Mouse (Mus musculus): ENCODE results near the gene Bco1. TPM values are rescaled to one million over a fixed set of nuclear protein-coding genes. Genes with fewer than 3 reads are reported as not detected.
A peak's percentile ranks its signal among the peaks of the same experiment; 100 is the strongest.

Bco1 gene
- polyA plus RNA-seq, 1 experiment from 2014 or later, result not detected

- H3K4me3 ChIP-seq (ENCODE audit: low read depth, low read length), result no peak overlapping the region
- no peaks in the 10 kb centered on the region for H3K27me3 ChIP-seq (replicated peaks; ENCODE audit: control insufficient read depth, insufficient read depth, low read length)
- H3K9me3 ChIP-seq (replicated peaks; ENCODE audit: control insufficient read depth, low read length), result no peaks in the 10 kb centered on the region
- no peak overlapping the region for H3K4me2 ChIP-seq (ENCODE audit: low read length)
- H3K27ac ChIP-seq (ENCODE audit: low read depth, low read length), result no peak overlapping the region
- DNase-seq (ENCODE audit: low spot score), result no peak
- H3K36me3 ChIP-seq (ENCODE audit: control insufficient read depth, insufficient read depth, low read length), result no peaks in the 10 kb centered on the region
- no peak overlapping the region for H3K9ac ChIP-seq (ENCODE audit: low read length)
- WGBS, result 81% methylated on average over 8 of the region's 8 CpGs
- no peak for ATAC-seq
- H3K4me1 ChIP-seq (ENCODE audit: control insufficient read depth, insufficient read depth, low read length), result no peaks in the 10 kb centered on the region
Measured at GRCm38 (mm10) chr8:117167243-117167883, 71.7 kb downstream of the Bco1 start.

- H3K9ac ChIP-seq (ENCODE audit: low read length), result no peak overlapping the region
- H3K36me3 ChIP-seq (ENCODE audit: control insufficient read depth, insufficient read depth, low read length), result no peaks in the 10 kb centered on the region
- no peak overlapping the region for H3K4me3 ChIP-seq (ENCODE audit: low read depth, low read length)
- no peak overlapping the region for H3K27ac ChIP-seq (ENCODE audit: low read depth, low read length)
- no peaks in the 10 kb centered on the region for H3K4me1 ChIP-seq (ENCODE audit: control insufficient read depth, insufficient read depth, low read length)
- H3K27me3 ChIP-seq (replicated peaks; ENCODE audit: control insufficient read depth, insufficient read depth, low read length), result no peaks in the 10 kb centered on the region
- no peak overlapping the region for H3K4me2 ChIP-seq (ENCODE audit: low read length)
- WGBS, result 88% methylated on average over 9 of the region's 9 CpGs
- ATAC-seq, result no peak
- H3K9me3 ChIP-seq (replicated peaks; ENCODE audit: control insufficient read depth, low read length), result no peaks in the 10 kb centered on the region
- no peak for DNase-seq (ENCODE audit: low spot score)
Measured at GRCm38 (mm10) chr8:117168378-117168777, 72.7 kb downstream of the Bco1 start.

- Histone ChIP-seq H3K4me3 (ENCODE audit: low read depth, low read length) (no peak overlapping the region), H3K4me1 (ENCODE audit: control insufficient read depth, insufficient read depth, low read length) (no peaks in the 10 kb centered on the region), H3K9ac (ENCODE audit: low read length) (no peak overlapping the region), H3K27ac (ENCODE audit: low read depth, low read length) (no peak overlapping the region), H3K36me3 (ENCODE audit: control insufficient read depth, insufficient read depth, low read length) (no peaks in the 10 kb centered on the region), H3K4me2 (ENCODE audit: low read length) (no peak overlapping the region), H3K27me3 (replicated peaks; ENCODE audit: control insufficient read depth, insufficient read depth, low read length) (no peaks in the 10 kb centered on the region), H3K9me3 (replicated peaks; ENCODE audit: control insufficient read depth, low read length) (no peaks in the 10 kb centered on the region)
- ATAC-seq, result no peak
- no peak for DNase-seq (ENCODE audit: low spot score)
- WGBS, result 88% methylated on average over 3 of the region's 3 CpGs
Measured at GRCm38 (mm10) chr8:117171826-117172225, 76.2 kb downstream of the Bco1 start.

GRCm38 (mm10) chr8:117172904-117173303 lies 77.2 kb downstream of the Bco1 start:
- H3K4me3 ChIP-seq (ENCODE audit: low read depth, low read length), result no peak overlapping the region
- H3K4me2 ChIP-seq (ENCODE audit: low read length), result no peak overlapping the region
- 52% methylated on average over 7 of the region's 7 CpGs for WGBS
- no peak overlapping the region for H3K27ac ChIP-seq (ENCODE audit: low read depth, low read length)
- H3K36me3 ChIP-seq (ENCODE audit: control insufficient read depth, insufficient read depth, low read length), result no peaks in the 10 kb centered on the region
- ATAC-seq (no peak), DNase-seq (ENCODE audit: low spot score) (peak; percentile 57)
- H3K4me1 ChIP-seq (ENCODE audit: control insufficient read depth, insufficient read depth, low read length), result no peaks in the 10 kb centered on the region
- no peak overlapping the region for H3K9ac ChIP-seq (ENCODE audit: low read length)
- H3K9me3 ChIP-seq (replicated peaks; ENCODE audit: control insufficient read depth, low read length), result no peaks in the 10 kb centered on the region
- no peaks in the 10 kb centered on the region for H3K27me3 ChIP-seq (replicated peaks; ENCODE audit: control insufficient read depth, insufficient read depth, low read length)

GRCm38 (mm10) chr8:117173690-117174089 lies 78.0 kb downstream of the Bco1 start:
- WGBS, result 89% methylated on average over 3 of the region's 3 CpGs
- Histone ChIP-seq H3K4me3 (ENCODE audit: low read depth, low read length) (no peak overlapping the region), H3K9me3 (replicated peaks; ENCODE audit: control insufficient read depth, low read length) (no peaks in the 10 kb centered on the region), H3K9ac (ENCODE audit: low read length) (no peak overlapping the region), H3K4me1 (ENCODE audit: control insufficient read depth, insufficient read depth, low read length) (no peaks in the 10 kb centered on the region), H3K4me2 (ENCODE audit: low read length) (no peak overlapping the region), H3K36me3 (ENCODE audit: control insufficient read depth, insufficient read depth, low read length) (no peaks in the 10 kb centered on the region), H3K27me3 (replicated peaks; ENCODE audit: control insufficient read depth, insufficient read depth, low read length) (no peaks in the 10 kb centered on the region), H3K27ac (ENCODE audit: low read depth, low read length) (no peak overlapping the region)
- ATAC-seq (no peak), DNase-seq (ENCODE audit: low spot score) (no peak)

GRCm38 (mm10) chr8:117174536-117174935 lies 78.9 kb downstream of the Bco1 start:
- ATAC-seq (no peak), DNase-seq (ENCODE audit: low spot score) (no peak)
- H3K4me1 ChIP-seq (ENCODE audit: control insufficient read depth, insufficient read depth, low read length), result no peaks in the 10 kb centered on the region
- H3K4me2 ChIP-seq (ENCODE audit: low read length), result no peak overlapping the region
- H3K27me3 ChIP-seq (replicated peaks; ENCODE audit: control insufficient read depth, insufficient read depth, low read length), result no peaks in the 10 kb centered on the region
- H3K27ac ChIP-seq (ENCODE audit: low read depth, low read length), result no peak overlapping the region
- no peak overlapping the region for H3K4me3 ChIP-seq (ENCODE audit: low read depth, low read length)
- H3K36me3 ChIP-seq (ENCODE audit: control insufficient read depth, insufficient read depth, low read length), result no peaks in the 10 kb centered on the region
- H3K9me3 ChIP-seq (replicated peaks; ENCODE audit: control insufficient read depth, low read length), result no peaks in the 10 kb centered on the region
- no peak overlapping the region for H3K9ac ChIP-seq (ENCODE audit: low read length)
- 90% methylated on average over 5 of the region's 5 CpGs for WGBS

GRCm38 (mm10) chr8:117176308-117176707 lies 80.7 kb downstream of the Bco1 start:
- no peaks in the 10 kb centered on the region for H3K36me3 ChIP-seq (ENCODE audit: control insufficient read depth, insufficient read depth, low read length)
- no peaks in the 10 kb centered on the region for H3K4me1 ChIP-seq (ENCODE audit: control insufficient read depth, insufficient read depth, low read length)
- no peaks in the 10 kb centered on the region for H3K9me3 ChIP-seq (replicated peaks; ENCODE audit: control insufficient read depth, low read length)
- no peak overlapping the region for H3K4me2 ChIP-seq (ENCODE audit: low read length)
- no peak for DNase-seq (ENCODE audit: low spot score)
- no peak overlapping the region for H3K4me3 ChIP-seq (ENCODE audit: low read depth, low read length)
- no peaks in the 10 kb centered on the region for H3K27me3 ChIP-seq (replicated peaks; ENCODE audit: control insufficient read depth, insufficient read depth, low read length)
- H3K27ac ChIP-seq (ENCODE audit: low read depth, low read length), result no peak overlapping the region
- no peak for ATAC-seq
- no peak overlapping the region for H3K9ac ChIP-seq (ENCODE audit: low read length)
- 85% methylated on average over 5 of the region's 5 CpGs for WGBS

GRCm38 (mm10) chr8:117177236-117177635 lies 81.6 kb downstream of the Bco1 start:
- Histone ChIP-seq H3K9ac (ENCODE audit: low read length) (no peak overlapping the region), H3K4me1 (ENCODE audit: control insufficient read depth, insufficient read depth, low read length) (no peaks in the 10 kb centered on the region), H3K27me3 (replicated peaks; ENCODE audit: control insufficient read depth, insufficient read depth, low read length) (no peaks in the 10 kb centered on the region), H3K9me3 (replicated peaks; ENCODE audit: control insufficient read depth, low read length) (no peaks in the 10 kb centered on the region), H3K4me3 (ENCODE audit: low read depth, low read length) (no peak overlapping the region), H3K36me3 (ENCODE audit: control insufficient read depth, insufficient read depth, low read length) (no peaks in the 10 kb centered on the region), H3K4me2 (ENCODE audit: low read length) (no peak overlapping the region), H3K27ac (ENCODE audit: low read depth, low read length) (no peak overlapping the region)
- WGBS, result 89% methylated on average over 7 of the region's 7 CpGs
- ATAC-seq (no peak), DNase-seq (ENCODE audit: low spot score) (no peak)

- H3K36me3 ChIP-seq (ENCODE audit: control insufficient read depth, insufficient read depth, low read length), result no peaks in the 10 kb centered on the region
- ATAC-seq, result no peak
- H3K9ac ChIP-seq (ENCODE audit: low read length), result no peak overlapping the region
- no peaks in the 10 kb centered on the region for H3K27me3 ChIP-seq (replicated peaks; ENCODE audit: control insufficient read depth, insufficient read depth, low read length)
- H3K4me3 ChIP-seq (ENCODE audit: low read depth, low read length), result no peak overlapping the region
- H3K9me3 ChIP-seq (replicated peaks; ENCODE audit: control insufficient read depth, low read length), result no peaks in the 10 kb centered on the region
- no peaks in the 10 kb centered on the region for H3K4me1 ChIP-seq (ENCODE audit: control insufficient read depth, insufficient read depth, low read length)
- no peak for DNase-seq (ENCODE audit: low spot score)
- H3K4me2 ChIP-seq (ENCODE audit: low read length), result no peak overlapping the region
- 81% methylated on average over 2 of the region's 2 CpGs for WGBS
- no peak overlapping the region for H3K27ac ChIP-seq (ENCODE audit: low read depth, low read length)
Measured at GRCm38 (mm10) chr8:117178039-117178438, 82.4 kb downstream of the Bco1 start.

Data from forebrain, embryonic 14.5 days (tissue).